Mouse (Mus musculus): ENCODE measurements at regions not wholly inside any gene's neighbourhood (a gene's known extent, or its start where the extent isn't known, plus 50 kb on each side); places are given as distances from the start of the nearest gene placed in this dataset.

DNA sequence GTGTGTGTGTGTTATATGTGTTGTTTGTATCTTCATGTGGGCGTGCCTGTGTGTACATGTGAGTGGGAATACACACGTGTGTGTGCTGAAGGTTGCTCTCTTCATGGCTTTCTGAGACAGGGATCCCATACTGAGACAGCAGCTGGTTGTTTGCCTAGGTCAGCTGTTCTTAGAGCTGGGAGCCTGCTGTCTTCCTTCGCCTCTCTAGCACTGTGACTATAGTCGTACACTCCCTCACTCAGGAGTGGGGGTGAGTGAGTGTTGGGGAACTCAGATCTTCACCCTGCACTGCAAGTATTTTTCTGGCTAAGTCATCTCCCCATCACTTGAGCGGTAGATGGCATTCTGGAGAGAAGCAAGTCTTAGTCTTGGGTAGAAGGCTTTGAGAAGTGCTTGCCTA is 191.6 kb upstream of the Gm9833 start:
- 93% methylated on average over 5 of the region's 5 CpGs for WGBS
- H3K9me3 ChIP-seq (replicated peaks; ENCODE audit: control insufficient read depth, low read length, poor library complexity, severe bottlenecking) = no peaks in the 10 kb centered on the region
- no peak overlapping the region for H3K4me2 ChIP-seq (ENCODE audit: low read length)
- H3K36me3 ChIP-seq (ENCODE audit: control insufficient read depth, insufficient read depth, low read length) = no peaks in the 10 kb centered on the region
- no peak overlapping the region for H3K27ac ChIP-seq (ENCODE audit: low read length)
- no peak overlapping the region for H3K9ac ChIP-seq (ENCODE audit: low read depth, low read length)
- H3K4me3 ChIP-seq (ENCODE audit: low read depth, low read length) = no peak overlapping the region
- no peaks in the 10 kb centered on the region for H3K27me3 ChIP-seq (ENCODE audit: control insufficient read depth, insufficient read depth, low read depth, low read length)
- no peaks in the 10 kb centered on the region for H3K4me1 ChIP-seq (ENCODE audit: control insufficient read depth, insufficient read depth, low read length)
- ATAC-seq = no peak

DNA sequence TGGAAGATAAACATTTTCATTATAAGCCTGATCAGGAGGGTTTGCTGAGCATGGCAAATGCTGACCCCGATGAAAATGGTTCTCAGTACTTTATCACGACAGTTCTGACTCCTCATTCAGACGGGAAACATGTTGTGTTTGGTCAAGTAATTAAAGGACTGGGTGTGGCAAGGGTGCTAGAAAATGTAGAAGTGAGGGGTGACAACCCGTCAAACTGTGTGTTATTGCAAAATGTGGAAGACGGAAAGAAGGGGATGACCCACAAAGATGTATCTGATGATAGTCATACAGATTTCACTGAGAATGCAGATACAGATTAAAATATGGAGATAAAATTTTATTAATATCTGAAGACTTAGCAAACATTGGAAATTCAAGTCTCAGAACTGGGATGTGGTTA is 186.2 kb upstream of the Gm9833 start:
- Histone ChIP-seq H3K27me3 (ENCODE audit: control insufficient read depth, insufficient read depth, low read depth, low read length) (no peaks in the 10 kb centered on the region), H3K4me3 (ENCODE audit: low read depth, low read length) (no peak overlapping the region), H3K9me3 (replicated peaks; ENCODE audit: control insufficient read depth, low read length, poor library complexity, severe bottlenecking) (no peaks in the 10 kb centered on the region), H3K4me2 (ENCODE audit: low read length) (no peak overlapping the region), H3K4me1 (ENCODE audit: control insufficient read depth, insufficient read depth, low read length) (no peaks in the 10 kb centered on the region), H3K27ac (ENCODE audit: low read length) (no peak overlapping the region), H3K9ac (ENCODE audit: low read depth, low read length) (no peak overlapping the region), H3K36me3 (ENCODE audit: control insufficient read depth, insufficient read depth, low read length) (no peaks in the 10 kb centered on the region)
- WGBS = 85% methylated on average over 5 of the region's 5 CpGs
- ATAC-seq = no peak

DNA sequence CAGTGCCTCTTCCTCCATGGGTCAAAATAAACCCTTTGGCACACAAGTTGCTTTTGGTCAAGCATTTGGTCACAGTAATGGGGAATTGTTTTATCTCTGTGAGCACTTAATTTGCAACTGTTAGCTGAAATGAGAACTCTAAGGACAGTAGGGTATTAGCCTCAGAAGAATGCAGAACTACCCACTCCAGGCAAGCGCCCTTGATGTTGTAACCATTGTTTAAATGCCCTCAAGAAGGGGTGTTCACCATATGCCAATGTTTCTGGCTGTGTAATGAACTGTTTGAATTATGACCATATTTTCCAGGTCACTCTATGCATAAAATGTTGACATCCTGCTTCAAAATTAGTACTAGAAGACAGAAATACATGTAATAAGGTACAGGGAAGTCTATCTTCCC is 174.6 kb upstream of the Gm9833 start:
- no peak for ATAC-seq
- no peaks in the 10 kb centered on the region for H3K9me3 ChIP-seq (replicated peaks; ENCODE audit: control insufficient read depth, low read length, poor library complexity, severe bottlenecking)
- no peak overlapping the region for H3K9ac ChIP-seq (ENCODE audit: low read depth, low read length)
- H3K36me3 ChIP-seq (ENCODE audit: control insufficient read depth, insufficient read depth, low read length) = no peaks in the 10 kb centered on the region
- no peak overlapping the region for H3K4me3 ChIP-seq (ENCODE audit: low read depth, low read length)
- H3K27ac ChIP-seq (ENCODE audit: low read length) = no peak overlapping the region
- no peaks in the 10 kb centered on the region for H3K4me1 ChIP-seq (ENCODE audit: control insufficient read depth, insufficient read depth, low read length)
- H3K27me3 ChIP-seq (ENCODE audit: control insufficient read depth, insufficient read depth, low read depth, low read length) = no peaks in the 10 kb centered on the region
- no peak overlapping the region for H3K4me2 ChIP-seq (ENCODE audit: low read length)
- WGBS = 81% methylated on average over 1 of the region's 1 CpGs

DNA sequence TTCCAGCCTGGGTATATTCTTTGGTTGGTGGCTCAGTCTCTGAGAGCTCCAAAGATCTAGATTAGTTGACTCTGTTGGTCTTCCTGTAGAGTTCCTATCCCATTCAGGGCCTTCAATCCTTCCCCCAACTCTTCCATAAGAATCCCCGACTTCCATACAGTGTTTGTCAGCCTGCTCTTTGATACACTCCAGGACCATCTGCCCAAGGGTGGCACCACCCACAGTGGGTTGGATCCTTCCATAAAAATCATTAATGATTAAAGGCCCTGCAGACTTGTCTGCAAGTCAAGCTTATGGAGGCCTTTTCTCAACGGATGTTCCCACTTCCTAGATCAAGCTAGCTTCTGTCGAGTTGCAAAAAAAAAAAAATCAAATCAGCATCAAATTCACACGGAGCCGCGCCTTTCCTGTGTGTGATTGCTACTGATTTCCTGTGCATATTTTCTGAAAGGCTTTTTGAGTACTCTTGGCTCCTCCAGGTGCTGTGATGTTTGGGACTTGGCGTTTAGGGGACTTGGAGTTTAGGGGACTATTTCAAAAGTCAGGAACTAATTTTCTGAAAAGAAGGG is 171.3 kb upstream of the Gm9833 start:
- Histone ChIP-seq H3K36me3 (ENCODE audit: control insufficient read depth, insufficient read depth, low read length) (no peaks in the 10 kb centered on the region), H3K9ac (ENCODE audit: low read depth, low read length) (no peak overlapping the region), H3K27ac (ENCODE audit: low read length) (no peak overlapping the region), H3K4me3 (ENCODE audit: low read depth, low read length) (no peak overlapping the region), H3K9me3 (replicated peaks; ENCODE audit: control insufficient read depth, low read length, poor library complexity, severe bottlenecking) (no peaks in the 10 kb centered on the region), H3K27me3 (ENCODE audit: control insufficient read depth, insufficient read depth, low read depth, low read length) (no peaks in the 10 kb centered on the region), H3K4me1 (ENCODE audit: control insufficient read depth, insufficient read depth, low read length) (no peaks in the 10 kb centered on the region), H3K4me2 (ENCODE audit: low read length) (no peak overlapping the region)
- WGBS = 95% methylated on average over 7 of the region's 7 CpGs
- ATAC-seq = no peak

DNA sequence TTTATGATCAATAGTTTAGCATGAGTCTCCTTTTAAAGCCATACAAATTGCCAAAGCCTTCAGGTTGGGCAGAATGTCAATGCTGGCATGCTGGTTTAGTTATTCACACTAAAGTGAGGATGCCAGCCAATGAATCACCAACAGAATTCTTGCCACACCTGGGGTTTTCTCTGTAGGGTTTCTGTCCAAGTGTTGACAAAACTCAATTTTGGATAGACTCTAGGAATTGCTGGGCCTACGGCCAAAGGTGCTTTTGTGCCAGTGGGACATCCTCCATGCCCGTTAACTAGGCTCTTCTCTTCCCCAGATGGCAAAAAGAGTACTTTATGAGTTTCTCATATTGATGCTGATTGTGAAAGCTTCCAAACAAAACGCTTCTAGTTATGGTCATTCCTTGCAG is 167.6 kb upstream of the Gm9833 start:
- 91% methylated on average over 3 of the region's 3 CpGs for WGBS
- Histone ChIP-seq H3K4me3 (ENCODE audit: low read depth, low read length) (no peak overlapping the region), H3K4me2 (ENCODE audit: low read length) (no peak overlapping the region), H3K27ac (ENCODE audit: low read length) (no peak overlapping the region), H3K9ac (ENCODE audit: low read depth, low read length) (no peak overlapping the region), H3K9me3 (replicated peaks; ENCODE audit: control insufficient read depth, low read length, poor library complexity, severe bottlenecking) (no peaks in the 10 kb centered on the region), H3K4me1 (ENCODE audit: control insufficient read depth, insufficient read depth, low read length) (no peaks in the 10 kb centered on the region), H3K36me3 (ENCODE audit: control insufficient read depth, insufficient read depth, low read length) (no peaks in the 10 kb centered on the region), H3K27me3 (ENCODE audit: control insufficient read depth, insufficient read depth, low read depth, low read length) (no peaks in the 10 kb centered on the region)
- ATAC-seq = no peak

DNA sequence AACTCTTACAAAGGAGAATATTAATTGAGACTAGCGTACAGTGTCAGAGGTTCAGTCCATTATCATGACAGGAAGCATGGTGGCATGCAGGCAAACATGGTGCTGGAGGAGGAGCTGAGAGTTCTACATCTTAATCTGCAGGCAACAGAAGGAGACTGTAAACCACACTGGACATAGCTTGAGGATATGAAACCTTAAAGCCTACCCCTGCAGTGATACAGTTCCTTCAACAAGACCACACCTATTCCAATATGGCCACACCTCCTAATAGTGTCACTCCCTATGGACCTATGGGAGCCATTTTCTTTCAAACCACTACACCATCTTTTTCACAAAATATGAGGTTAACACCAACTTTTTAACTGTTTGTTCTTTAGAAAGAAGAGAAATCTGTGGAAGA is 166.2 kb upstream of the Gm9833 start:
- no peak for ATAC-seq
- Histone ChIP-seq H3K4me2 (ENCODE audit: low read length) (no peak overlapping the region), H3K27me3 (ENCODE audit: control insufficient read depth, insufficient read depth, low read depth, low read length) (no peaks in the 10 kb centered on the region), H3K4me1 (ENCODE audit: control insufficient read depth, insufficient read depth, low read length) (no peaks in the 10 kb centered on the region), H3K9ac (ENCODE audit: low read depth, low read length) (no peak overlapping the region), H3K4me3 (ENCODE audit: low read depth, low read length) (no peak overlapping the region), H3K27ac (ENCODE audit: low read length) (no peak overlapping the region), H3K36me3 (ENCODE audit: control insufficient read depth, insufficient read depth, low read length) (no peaks in the 10 kb centered on the region), H3K9me3 (replicated peaks; ENCODE audit: control insufficient read depth, low read length, poor library complexity, severe bottlenecking) (no peaks in the 10 kb centered on the region)
- WGBS = 93% methylated on average over 1 of the region's 1 CpGs

DNA sequence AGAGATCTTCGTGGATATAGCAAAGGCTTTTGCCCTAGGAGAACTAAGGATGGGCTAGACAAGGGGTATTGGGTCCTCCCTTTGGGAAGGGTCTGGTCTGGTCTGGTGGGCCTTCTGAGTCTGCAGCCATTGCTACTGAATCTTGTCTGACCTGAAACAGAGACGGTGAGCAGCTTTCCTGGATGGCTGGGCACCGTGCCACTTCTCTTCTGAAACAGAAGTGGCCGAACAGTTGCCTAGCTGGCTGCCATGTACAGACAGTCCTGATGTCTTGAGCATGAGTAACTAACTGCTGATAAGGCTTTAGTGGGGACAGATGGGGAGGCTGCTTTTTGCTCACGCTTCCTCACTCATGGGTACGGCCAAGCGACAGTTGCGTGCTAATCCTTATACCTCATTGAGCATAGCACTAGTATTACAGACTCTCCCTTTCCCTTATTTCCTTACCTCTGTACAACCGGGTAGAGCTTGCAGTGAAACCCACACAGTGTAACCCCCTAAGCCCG is 165.3 kb upstream of the Gm9833 start:
- no peak overlapping the region for H3K9ac ChIP-seq (ENCODE audit: low read depth, low read length)
- no peaks in the 10 kb centered on the region for H3K27me3 ChIP-seq (ENCODE audit: control insufficient read depth, insufficient read depth, low read depth, low read length)
- no peak overlapping the region for H3K4me3 ChIP-seq (ENCODE audit: low read depth, low read length)
- no peak overlapping the region for H3K4me2 ChIP-seq (ENCODE audit: low read length)
- no peaks in the 10 kb centered on the region for H3K9me3 ChIP-seq (replicated peaks; ENCODE audit: control insufficient read depth, low read length, poor library complexity, severe bottlenecking)
- H3K4me1 ChIP-seq (ENCODE audit: control insufficient read depth, insufficient read depth, low read length) = no peaks in the 10 kb centered on the region
- no peak for ATAC-seq
- WGBS = 89% methylated on average over 10 of the region's 10 CpGs
- H3K27ac ChIP-seq (ENCODE audit: low read length) = no peak overlapping the region
- no peaks in the 10 kb centered on the region for H3K36me3 ChIP-seq (ENCODE audit: control insufficient read depth, insufficient read depth, low read length)

DNA sequence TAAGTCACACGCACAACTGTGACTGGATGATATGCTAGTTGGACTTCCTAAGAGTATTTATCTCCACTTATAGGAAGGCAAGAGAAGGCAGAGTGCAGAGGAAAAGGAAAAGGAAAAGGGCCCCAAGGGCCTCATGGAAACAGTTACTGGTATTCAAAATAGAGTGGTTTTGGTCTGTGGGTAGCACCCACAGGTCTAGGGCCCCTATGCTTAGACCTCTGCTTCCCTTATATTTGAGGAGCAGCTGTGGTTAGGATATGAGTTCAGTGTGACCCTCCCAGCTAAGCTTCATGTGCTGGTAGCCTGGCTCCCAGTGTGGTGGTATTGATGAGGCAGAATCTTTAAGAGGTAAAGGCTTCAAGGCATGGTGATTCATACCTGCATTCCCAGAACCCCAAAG is 163.3 kb upstream of the Gm9833 start:
- Histone ChIP-seq H3K9me3 (replicated peaks; ENCODE audit: control insufficient read depth, low read length, poor library complexity, severe bottlenecking) (no peaks in the 10 kb centered on the region), H3K27me3 (ENCODE audit: control insufficient read depth, insufficient read depth, low read depth, low read length) (no peaks in the 10 kb centered on the region), H3K27ac (ENCODE audit: low read length) (no peak overlapping the region), H3K4me1 (ENCODE audit: control insufficient read depth, insufficient read depth, low read length) (no peaks in the 10 kb centered on the region), H3K9ac (ENCODE audit: low read depth, low read length) (no peak overlapping the region), H3K4me2 (ENCODE audit: low read length) (no peak overlapping the region), H3K36me3 (ENCODE audit: control insufficient read depth, insufficient read depth, low read length) (no peaks in the 10 kb centered on the region), H3K4me3 (ENCODE audit: low read depth, low read length) (no peak overlapping the region)
- ATAC-seq = no peak
- 91% methylated on average over 1 of the region's 1 CpGs for WGBS

DNA sequence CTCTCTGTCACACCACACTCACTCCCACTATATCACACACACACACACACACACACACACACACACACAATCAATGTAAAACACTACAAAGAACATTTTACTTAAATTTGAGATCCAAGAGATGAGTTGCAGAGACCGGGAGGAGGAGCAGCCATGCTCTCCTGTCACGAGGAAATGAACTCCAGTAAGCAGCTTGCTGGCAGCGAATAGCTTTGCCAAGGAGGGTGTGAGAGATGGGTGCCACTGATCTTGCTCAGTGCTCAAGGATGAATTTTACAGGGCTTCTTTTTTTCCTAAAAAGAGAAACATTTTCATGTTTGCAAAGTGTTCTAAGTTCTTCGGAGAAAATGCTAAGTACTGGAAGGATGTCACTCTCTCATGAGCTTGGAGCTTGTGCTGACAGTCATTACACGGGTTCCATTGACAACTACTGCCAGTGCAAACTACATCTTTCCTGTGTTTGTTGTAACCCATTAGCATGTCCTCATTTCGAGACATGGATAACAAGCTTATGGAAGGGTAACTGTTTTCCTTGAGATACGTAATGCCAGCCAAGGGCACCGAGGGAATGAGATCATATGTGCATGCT is 151.0 kb upstream of the Gm9833 start:
- H3K9me3 ChIP-seq (replicated peaks; ENCODE audit: control insufficient read depth, low read length, poor library complexity, severe bottlenecking) = no peaks in the 10 kb centered on the region
- no peak overlapping the region for H3K4me2 ChIP-seq (ENCODE audit: low read length)
- H3K4me3 ChIP-seq (ENCODE audit: low read depth, low read length) = no peak overlapping the region
- no peak overlapping the region for H3K9ac ChIP-seq (ENCODE audit: low read depth, low read length)
- H3K27me3 ChIP-seq (ENCODE audit: control insufficient read depth, insufficient read depth, low read depth, low read length) = no peaks in the 10 kb centered on the region
- no peak for ATAC-seq
- 84% methylated on average over 8 of the region's 8 CpGs for WGBS
- no peaks in the 10 kb centered on the region for H3K4me1 ChIP-seq (ENCODE audit: control insufficient read depth, insufficient read depth, low read length)
- H3K27ac ChIP-seq (ENCODE audit: low read length) = no peak overlapping the region
- no peaks in the 10 kb centered on the region for H3K36me3 ChIP-seq (ENCODE audit: control insufficient read depth, insufficient read depth, low read length)
